Mouse (Mus musculus) c-Kit-positive CD71-positive TER-119-positive erythroid progenitor cells, embryonic 14.5 days (primary cell): ENCODE results near the gene Med12l.
"Not testable (repeated sequence)": the region's sequence is repeated elsewhere in the genome, so short reads cannot be mapped to it uniquely, and the experiment has no call there.

ENCODE experiments used
- DNase-seq: peaks from one replicate; pipeline ENCODE4 v3.0.0-alpha.2; 2013; ENCODE audit warnings: low spot score

The Med12l gene

DNA sequence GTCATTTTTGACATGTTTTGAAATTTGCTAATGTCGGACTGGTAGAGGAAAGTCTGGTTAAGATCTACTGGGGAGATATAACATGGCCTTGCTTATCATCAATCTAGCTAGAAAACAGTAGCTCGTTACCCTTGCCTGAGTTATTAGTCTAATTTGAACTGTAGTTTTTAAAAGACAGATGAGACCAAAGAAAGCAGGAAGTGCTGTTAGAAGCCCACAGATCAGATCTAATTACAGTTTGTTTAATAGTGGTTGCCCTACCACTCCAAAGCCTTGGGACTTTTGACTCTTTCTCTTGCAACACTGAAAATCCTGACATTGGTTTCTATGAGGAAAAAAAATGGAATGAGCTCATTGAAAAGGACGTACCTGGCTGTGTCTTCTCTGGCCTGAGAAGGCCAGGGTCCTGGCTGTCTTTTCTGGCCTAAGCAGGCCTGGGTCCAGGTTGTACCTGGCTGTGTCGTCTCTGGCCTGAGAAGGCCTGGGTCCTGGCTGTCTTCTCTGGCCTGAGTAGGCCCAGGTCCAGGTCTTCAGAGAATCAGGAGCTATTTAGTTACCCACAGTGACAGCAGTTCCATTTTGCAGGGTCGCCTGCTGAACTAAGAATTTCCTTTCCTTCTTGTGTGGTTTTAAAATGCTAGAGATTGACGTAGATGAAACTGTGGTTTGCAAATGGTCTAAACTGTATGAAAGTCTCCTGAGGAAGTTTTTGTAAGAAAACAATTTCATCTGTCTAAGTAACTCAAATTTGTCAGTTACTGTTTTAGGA is 95.8 kb downstream of the Med12l start, which contains the start of gene Gpr171:
Gene Gpr171, minus strand, starts transcription at position 604 of the 769 bp plus-strand sequence.
- DNase-seq, result no peak

DNA sequence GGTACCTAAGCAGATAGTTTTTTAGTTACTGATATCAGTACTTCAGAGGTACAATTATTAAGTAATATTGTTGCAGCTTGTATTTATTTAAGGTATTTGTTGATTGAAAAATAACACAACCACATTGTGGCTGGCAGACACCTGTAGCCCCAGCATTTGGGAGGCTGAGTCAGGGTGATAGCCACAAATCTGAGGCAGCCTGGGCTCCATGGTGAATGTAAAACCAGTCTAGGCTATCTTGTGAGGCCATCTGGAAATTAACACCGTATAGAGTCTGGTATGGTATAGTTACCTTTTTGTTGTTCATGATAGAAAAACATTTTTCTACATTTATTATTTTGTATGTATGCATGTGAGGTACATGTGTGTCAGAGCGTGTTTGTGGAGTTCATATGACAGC is 96.5 kb downstream of the Med12l start:
- DNase-seq, result no peak

DNA sequence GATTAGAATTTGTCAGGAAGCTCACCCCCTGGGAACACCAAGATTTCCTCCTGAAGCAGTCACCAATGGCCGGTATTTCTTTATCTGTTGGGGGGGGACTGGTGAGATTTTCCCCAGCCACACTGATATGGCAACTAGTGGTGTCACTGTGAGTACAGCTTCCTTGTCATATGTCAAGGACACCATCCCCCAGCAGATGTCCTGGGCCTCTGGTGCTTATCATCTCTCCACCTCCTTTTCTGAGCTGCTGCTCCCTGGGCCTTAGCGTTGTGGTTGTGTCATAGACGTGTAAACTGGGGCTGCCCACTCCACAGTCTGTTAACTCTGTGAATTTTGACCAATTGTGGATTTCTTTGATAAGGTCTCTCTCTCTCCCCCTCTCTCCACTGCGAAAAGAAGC is 98.8 kb downstream of the Med12l start:
- no peak for DNase-seq

DNA sequence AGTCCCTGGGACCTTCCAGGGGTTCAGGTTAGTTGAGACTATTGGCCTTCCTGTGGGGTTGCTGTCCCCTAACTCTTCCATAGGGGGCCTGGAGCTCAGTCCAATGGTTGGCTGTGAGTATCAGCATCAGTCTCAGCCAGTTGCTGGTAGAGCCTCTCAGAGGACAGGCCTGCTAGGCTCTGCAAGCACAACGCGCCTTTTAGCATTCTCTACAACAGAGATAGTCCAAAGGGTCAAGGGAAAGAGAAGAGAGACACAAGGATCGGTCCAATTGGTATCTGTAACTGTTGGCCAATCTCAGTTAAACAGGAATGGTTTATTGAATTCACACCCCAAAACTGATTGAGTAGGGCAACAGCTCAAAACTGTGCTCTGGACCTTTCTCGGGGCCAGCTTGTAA is 101.8 kb downstream of the Med12l start:
- no peak for DNase-seq

DNA sequence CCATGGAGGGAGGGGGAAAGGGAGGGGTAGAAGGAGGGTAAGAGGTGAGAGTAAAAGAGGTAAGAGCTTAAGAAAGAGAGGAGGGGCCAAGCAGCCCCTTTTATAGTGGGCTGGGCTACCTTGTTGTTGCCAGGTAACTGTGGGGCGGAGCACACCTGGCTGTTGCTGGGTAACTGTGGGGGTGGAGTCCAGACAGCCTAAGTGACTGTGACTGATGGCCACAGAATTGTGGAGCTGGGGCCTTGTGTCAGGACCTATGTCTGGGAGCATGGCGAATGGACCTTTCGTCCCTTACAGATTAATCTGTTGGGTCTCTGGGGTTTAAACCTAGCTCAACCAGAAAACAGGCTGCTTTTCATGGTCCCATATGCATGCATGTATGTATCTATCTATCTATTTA is 104.2 kb downstream of the Med12l start:
- not testable (repeated sequence) for DNase-seq

DNA sequence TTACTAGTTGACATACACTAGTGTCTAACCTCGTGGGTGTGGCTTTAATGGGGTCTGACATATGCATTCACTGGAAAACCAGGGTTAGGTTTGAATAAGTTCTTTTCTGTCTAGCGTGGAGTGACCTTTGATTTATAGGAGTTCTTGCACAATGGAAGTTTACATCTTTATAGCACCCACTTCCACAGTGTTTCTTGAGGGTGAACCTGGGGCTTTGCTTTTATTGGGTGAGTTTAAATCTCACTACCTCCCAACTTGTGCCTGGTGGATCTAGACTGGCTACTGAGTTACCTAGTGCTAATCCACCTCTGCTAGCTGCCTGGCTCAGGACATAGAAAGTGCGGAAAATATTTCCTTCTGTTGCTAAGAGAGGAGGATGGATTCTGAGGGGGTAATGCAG is 106.3 kb downstream of the Med12l start:
- no peak for DNase-seq

DNA sequence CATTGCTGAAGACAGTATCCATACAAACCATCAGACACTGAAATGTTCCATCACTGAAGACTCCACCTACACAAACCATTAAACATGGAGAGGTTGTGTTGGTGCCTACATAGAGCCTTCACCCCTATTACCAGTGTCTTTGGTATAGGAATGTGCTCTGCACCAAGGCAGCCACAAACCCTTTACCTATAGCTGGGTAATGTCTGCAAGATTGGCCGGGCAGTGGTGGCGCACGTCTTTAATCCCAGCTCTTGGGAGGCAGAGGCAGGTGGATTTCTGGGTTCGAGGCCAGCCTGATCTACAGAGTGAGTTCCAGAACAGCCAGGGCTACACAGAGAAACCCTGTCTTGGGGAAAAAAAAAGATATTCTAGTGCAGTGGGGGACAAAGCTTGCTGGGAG is 107.7 kb downstream of the Med12l start:
- not testable (repeated sequence) for DNase-seq

DNA sequence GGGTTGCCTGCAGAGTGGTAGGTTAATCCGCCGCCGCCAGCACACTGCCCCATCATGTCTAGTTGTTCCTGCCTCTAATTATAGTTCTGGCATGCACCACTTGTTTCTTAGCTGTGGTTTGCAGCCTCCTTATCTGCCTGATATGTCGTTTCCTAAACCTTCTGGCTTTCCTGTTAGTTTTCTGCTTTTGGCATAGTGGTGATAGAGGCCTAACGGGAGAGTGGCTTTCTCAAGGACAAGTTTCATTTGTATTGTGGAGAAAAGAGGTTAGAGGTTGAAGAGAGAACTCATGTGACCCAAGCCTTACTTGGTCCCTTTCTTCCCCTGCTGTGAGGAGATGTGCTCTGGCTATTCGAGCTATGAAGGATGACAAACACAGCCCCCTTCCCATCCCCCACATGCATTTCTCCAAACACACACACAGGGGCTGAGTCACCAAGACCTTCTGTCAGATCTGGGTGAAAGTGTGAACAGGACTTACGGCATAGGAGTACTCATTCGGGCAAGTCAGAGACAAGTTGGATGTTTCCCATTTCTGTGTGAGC is 108.4 kb downstream of the Med12l start:
- no peak for DNase-seq

DNA sequence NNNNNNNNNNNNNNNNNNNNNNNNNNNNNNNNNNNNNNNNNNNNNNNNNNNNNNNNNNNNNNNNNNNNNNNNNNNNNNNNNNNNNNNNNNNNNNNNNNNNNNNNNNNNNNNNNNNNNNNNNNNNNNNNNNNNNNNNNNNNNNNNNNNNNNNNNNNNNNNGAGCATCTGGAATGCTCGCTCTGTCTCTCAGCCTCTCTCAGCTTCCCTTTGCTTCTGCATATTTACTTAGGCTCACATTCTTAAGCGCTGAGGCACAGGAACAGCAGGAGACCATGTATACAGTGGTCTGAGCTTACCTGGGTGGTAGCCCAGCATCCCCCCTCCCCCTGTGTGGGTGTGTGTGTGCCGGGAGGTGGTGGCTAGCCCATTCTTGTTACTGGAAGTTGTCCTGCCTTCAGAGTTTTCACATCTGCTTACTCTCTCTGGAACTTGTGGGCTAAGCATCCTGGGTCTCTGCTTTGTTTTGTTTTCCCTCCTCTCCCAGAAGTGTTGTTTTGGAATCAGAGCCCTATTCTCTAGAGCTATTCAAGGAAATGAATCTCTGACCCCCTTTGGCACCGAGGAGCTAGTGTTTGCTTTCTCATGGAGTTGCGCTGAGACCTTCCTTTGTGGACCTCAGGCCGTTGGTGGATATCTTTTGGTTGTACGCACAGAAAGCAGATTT is 115.6 kb downstream of the Med12l start:
- no peak for DNase-seq

DNA sequence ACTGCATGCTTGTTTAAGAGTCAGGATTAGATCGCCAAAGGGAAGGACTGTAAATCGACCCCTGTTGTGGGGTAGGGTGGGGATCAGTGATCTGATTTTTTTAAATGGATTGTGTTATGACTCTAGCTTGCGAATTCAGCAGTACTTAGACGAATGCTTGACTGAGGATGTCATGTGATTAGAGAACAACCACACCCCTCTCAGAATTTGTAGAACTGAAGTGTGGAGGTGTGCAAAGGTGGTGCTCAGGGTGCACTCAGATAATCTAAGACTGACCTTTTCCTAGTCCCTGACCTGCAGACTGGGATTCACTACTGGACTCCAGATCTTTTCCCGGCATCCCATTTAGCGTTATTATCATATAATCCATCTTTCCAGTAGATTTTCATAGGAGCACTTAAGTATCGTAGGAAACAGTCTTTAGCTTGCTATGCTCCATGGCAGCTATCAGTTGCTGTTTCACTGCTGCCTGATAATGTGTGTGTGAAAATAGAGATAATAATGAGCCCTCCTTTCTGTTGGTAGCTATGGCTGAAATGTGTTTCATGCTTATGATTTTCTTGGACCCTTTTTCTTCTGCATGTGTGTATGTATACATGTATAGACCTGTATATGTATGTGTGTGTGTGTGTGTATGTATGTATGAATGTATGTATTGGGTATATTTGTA is 116.3 kb downstream of the Med12l start:
- DNase-seq, result no peak

DNA sequence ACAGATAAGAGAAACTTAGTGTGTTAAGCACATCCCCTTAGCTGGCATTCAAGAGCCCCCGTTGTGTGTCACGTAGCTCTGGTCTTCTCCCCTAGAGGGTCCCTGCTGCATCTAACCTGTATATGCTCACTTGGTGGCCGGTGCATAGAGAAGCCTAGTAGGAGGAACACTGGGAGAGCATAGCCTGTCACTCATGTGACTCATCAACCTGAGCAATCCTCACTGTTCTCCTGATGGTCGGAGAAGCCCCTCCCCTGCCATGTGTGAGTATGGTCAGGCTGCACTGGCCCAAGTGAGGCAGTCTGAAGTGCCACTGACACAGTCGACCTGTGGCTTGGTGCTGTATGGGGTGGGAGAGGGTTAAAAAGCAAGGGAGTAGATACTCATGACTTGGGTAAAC is 119.4 kb downstream of the Med12l start:
- DNase-seq, result no peak

DNA sequence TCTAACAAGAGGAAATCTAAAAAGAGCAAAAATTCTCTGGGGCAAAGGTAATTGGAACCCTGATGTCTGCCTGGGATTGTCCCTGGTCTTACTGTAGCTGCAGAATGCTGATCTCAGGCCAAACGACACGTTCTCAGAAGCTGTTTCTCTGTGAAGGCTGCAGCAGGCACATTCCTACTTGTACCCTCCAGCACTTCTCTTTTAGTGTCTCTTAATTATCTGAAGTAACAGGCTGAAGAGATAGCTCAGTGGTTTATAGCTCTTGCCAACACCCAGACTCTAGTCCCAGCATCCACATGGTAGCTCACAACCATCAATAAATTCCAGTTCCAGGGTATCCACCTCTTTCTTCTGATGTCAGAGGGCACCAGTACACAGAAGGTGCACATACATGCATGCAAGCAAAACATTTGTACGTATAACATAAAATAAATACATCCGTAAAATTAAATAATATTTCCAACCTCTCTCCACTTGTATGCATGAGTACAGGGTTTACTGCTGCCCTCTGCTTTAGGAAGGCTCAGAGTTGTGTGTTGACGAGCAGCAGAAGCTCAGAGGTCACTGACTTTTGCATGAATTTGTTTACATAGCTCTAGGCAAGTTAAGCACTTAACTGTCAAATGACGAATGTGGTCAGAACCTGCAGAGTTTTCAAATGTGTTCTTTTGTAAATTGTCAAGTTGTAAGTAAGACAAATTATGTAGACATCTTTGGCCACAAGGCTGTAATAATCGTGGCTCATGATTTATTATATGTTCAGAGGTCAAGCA is 120.3 kb downstream of the Med12l start:
- no peak for DNase-seq

DNA sequence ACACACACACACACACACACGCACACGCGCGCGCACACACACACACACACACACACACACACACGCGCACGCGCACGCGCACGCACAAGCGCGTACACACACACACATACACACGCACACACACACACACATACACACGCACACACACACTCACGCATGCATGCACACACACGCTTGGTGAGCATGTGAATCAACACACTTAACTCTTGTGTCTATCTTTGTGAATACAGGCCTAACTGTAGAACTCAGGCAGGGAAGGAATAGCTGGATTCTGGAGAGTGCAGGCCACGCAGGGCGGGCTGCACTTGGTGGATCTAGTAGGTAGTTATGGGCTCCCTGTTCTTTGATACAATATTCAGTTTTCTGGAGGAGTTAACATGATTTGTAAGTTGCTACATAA is 123.1 kb downstream of the Med12l start:
- DNase-seq, result no peak

DNA sequence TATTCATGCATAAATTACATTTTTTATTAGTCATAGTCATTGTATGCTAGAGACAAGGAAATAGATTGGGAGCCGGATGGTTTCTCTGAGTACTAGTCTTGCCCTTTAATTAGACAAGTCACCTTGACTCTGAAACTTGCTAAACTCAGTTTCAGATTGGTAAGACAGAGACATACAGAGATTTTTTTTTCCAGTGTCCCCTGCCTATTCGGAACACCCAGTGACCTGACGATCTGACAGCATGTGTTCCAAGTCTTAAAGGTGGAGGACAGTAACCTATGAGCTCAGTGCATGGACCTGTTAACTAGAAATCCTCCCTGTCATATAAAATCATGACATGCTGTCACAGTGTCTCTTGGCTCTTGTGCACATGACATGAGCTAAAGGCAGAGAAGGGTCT is 123.9 kb downstream of the Med12l start:
- no peak for DNase-seq

DNA sequence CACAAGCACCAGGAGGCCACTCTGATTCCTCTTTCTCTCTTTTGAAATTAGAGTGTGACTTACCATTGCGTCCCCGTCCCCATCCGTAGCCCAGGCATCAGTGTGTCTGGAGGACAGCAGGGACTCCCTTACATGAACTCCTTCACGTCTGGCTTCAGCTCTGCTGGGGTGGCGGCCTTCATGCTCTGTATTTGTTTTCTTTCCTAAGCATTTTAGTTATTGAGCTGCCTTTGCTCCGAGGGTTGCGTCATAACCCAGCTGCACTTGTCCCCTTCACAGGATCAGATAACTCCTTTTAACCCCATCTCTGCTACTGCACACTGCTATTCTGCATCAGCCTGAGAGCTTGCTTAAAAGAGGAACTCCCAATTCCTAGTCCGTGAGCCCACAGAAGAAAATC is 124.8 kb downstream of the Med12l start:
- no peak for DNase-seq

DNA sequence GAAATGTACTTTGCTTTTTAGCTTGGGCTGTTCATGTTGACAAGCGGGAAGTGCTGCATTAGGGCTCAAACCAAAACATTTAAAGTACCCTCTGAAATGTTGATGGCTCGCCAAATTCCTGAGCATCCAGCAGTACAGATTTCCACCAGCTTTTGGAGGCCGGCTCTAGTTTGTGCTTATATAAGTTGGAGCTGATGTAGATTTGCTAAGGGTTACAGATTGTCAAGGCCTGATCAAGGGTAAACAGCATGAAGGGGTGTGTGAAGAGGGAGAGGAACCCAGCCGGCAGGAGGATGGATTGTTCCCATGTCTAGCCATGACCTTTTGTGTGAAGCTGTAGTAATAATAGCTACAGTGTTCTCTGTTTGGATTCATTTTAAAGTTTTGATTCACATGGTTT is 125.5 kb downstream of the Med12l start:
- DNase-seq, result no peak

DNA sequence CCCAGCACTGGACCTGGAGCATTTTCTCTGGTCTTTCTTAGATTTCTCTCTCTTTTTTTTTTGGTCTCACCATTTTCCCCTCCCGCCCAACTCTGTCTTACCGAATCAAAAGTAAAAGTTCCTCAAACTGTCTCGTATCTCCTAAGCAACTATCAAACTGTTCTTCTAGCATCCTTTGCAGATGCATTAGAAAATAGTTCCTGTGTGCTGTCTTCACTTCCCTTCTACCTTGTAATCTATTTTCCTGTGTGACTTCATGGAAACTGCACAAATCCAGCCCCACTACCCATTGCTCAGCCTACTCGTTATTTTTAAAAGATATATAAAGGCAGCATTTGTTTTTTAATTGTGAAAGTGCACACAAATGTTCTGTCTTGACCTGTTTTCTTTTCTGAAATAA is 126.3 kb downstream of the Med12l start:
- DNase-seq, result no peak

DNA sequence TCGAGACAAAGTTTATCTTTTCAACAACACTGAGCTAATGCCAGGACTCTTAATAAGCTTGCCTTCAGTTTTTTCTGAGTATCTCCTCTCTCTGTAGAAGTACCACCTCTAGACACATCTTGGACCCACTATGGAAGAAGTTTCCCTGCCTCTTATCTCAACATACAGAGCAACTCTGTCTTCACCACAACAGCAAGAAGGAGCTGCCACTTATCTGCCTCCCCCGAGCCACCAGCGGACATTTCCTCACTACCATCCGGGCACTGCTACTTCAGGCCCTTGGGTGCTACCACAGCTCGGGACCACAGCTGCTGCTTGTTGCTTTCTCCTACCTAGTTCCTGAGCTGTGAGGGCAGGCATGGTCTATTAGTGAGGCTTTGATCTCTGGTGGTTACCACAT is 127.6 kb downstream of the Med12l start:
- no peak for DNase-seq

DNA sequence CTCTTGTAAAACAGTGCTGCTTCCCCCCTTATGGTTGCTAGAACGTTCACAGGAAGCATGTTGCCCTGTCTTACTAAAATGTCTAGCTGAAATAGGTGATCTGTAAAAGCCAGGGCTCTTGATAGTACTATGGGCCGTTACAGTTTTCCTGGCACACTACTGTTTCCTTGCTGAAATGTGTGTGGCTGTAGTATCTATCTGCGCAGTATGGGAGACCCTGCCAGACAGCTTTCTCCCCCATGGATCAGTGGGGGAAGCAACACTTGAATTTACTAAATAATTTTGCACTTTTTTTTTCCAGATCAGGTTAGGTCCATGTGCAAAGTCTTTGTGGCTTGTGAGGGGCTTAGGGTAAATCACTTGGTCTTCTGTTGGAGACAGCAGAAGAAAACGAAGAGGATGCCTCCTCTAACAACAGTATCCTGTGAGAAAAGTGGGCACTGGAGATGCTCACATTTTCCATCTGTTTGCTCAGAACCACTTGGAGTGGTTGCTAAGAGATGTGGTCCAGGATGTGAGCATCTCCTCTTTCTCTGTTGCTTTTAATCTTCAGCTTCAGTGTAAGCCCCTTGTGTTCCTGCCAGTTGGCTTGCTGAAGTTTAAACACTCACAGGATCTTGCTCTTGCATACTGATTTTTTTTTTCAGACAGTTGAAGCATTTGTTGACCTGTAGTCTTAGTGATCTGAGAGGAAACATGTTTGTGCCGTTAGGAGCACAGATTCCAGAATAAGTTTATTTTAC is 130.5 kb downstream of the Med12l start:
- no peak for DNase-seq

DNA sequence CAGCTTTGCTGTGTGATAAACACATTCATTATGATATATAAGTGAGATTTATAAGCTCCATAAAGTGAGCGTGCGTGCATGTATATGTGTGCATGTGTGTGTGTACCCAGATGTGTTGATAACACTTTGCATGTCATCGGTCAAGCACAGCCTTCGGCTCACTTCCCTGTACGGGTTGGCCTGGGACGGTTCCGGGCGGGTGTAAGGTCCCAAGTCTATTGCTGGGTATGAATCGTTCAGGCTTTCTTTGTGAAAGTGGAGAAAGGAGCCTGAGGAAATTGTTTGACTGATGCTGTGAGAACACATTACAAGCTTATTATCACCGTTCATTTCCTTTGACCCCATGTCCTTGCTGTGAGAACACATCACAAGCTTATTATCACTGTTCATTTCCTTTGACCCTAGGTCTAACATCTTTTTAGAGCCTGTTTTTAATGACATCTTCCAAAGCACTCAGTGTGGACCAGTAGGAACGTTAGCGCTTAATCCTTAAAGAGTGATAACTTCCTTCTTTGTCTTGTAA is 133.4 kb downstream of the Med12l start:
- no peak for DNase-seq

DNA sequence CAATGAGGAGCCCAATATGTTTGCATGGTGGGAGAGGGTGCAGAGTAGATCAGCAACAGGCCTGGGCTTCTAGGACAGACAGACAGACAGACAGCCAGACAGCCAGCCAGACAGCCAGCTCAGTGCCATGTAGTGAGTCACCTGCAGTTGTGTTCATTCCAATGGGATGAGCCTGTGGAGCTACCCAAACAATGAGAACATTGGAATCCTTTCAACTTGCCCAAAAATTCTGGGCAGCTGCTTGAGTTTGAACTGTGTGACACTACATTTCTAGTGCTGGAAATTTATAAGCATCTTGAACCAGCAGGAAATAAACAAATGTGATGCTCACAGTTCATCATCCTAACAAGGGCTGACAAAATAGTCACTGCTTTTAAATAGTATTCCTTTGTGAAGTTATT is 134.0 kb downstream of the Med12l start:
- DNase-seq, result no peak
